In genomic region chr9:61830236-61830635, GRCm38 (mm10) we compare ENCODE assay signal across 8 mouse cellular contexts.
DNase-seq lines count a peak whose midpoint lies in the region.

No protein-coding gene starts in this region.

- intact Hi-C loops in gastrocnemius, postnatal 14 days (cut with DNase I; ENCODE audit: low total_unique reads): no loop called here

- DNase-seq in B cell, adult 2 months: peak; percentile 80 to 82
- DNase-seq in MN1 (ENCODE audit: low spot score): peak; percentile 81
- peak; percentile 71 for DNase-seq in cerebellum, adult 9-11 months
- peak; percentile 44 for DNase-seq in gastrocnemius, postnatal 14 days
- peak; percentile 89 for DNase-seq in layer of hippocampus, adult 11-12 months (ENCODE audit: low spot score)
- peak; percentile 86 for DNase-seq in lung, postnatal 36 days
- DNase-seq in right cerebral cortex, postnatal 14 days: peak; percentile 85
- DNase-seq in urinary bladder, postnatal 36 days (ENCODE audit: low spot score in 2 of 2): peak; percentile 53 to 72

Comparison
In these comparisons a context has a peak if more than half of its experiments do, and no peak if none do; other contexts are left out.
1. Peak in every context shown above with its lines: DNase-seq.